Mouse (Mus musculus) heart, adult 2 months (tissue): ENCODE measurements around the gene Ppp1r3d.

ENCODE experiments used
- CTCF ChIP-seq: fragments of 200-600 bp; IDR thresholded peaks from 2 replicates; pipeline ENCODE4 v1.8.1; 2022; ENCODE audit warnings: antibody characterized with exemption, mild to moderate bottlenecking, moderate library complexity
- EP300 ChIP-seq: fragments of 200-500 bp; IDR thresholded peaks from 2 replicates; pipeline ENCODE4 v1.6.1; 2011; ENCODE audit warnings: low read depth, low read length, control low read depth; ENCODE audit not compliant: insufficient read depth

GRCm38 (mm10) chr2:178416427-178416826, 2.2 kb upstream of the Ppp1r3d start:
- no peak for TF ChIP-seq CTCF
- TF ChIP-seq EP300, result no peak
